Mouse (Mus musculus) MEL (cell line): ENCODE data around the gene Ctnnd2.

Source experiments
- CHD1 ChIP-seq: IDR thresholded peaks from 2 replicates; pipeline ENCODE4 v1.6.1; 2012; ENCODE audit warnings: low read depth, mild to moderate bottlenecking, inconsistent platforms, low read length, improper control_type of control experiment
- CTCF ChIP-seq, 3 experiments: IDR thresholded peaks in 2 of 3; conservative IDR thresholded peaks in 1 of 3; 2 replicates each; pipeline ENCODE4 v1.5.1; 2011 to 2012; ENCODE audit warnings: low read length in 3 of 3, low read depth in 2 of 3, mild to moderate bottlenecking in 2 of 3, improper control_type of control experiment in 1 of 3, inconsistent platforms in 1 of 3, mixed read lengths in 1 of 3, moderate library complexity in 1 of 3; ENCODE audit not compliant: control insufficient read depth in 1 of 3, insufficient read depth in 1 of 3, poor library complexity in 1 of 3, severe bottlenecking in 1 of 3
- E2F4 ChIP-seq: IDR thresholded peaks from 2 replicates; pipeline ENCODE4 v1.6.1; 2011; ENCODE audit warnings: low read depth, low read length, improper control_type of control experiment, borderline replicate concordance
- EP300 ChIP-seq, 2 experiments: IDR thresholded peaks; 2 replicates each; pipeline ENCODE4 v1.6.1; 2011; ENCODE audit warnings: improper control_type of control experiment in 2 of 2, low read length in 2 of 2, low read depth in 1 of 2, mild to moderate bottlenecking in 1 of 2
- GABPA ChIP-seq: IDR thresholded peaks from 2 replicates; pipeline ENCODE4 v1.6.1; 2012; ENCODE audit warnings: low read depth, mild to moderate bottlenecking, inconsistent platforms, low read length, improper control_type of control experiment, moderate library complexity
- MAFK ChIP-seq: IDR thresholded peaks from 2 replicates; pipeline ENCODE4 v1.6.1; 2011; ENCODE audit warnings: low read depth, mild to moderate bottlenecking, low read length, improper control_type of control experiment, borderline replicate concordance
- MAX ChIP-seq: IDR thresholded peaks from 2 replicates; pipeline ENCODE4 v1.6.1; 2011; ENCODE audit warnings: low read length, improper control_type of control experiment
- MYC ChIP-seq: IDR thresholded peaks from 2 replicates; pipeline ENCODE4 v1.6.1; 2011; ENCODE audit warnings: low read depth, mild to moderate bottlenecking, low read length, improper control_type of control experiment, moderate library complexity
- NELFE ChIP-seq: IDR thresholded peaks from 2 replicates; pipeline ENCODE4 v1.6.1; 2011; ENCODE audit warnings: low read depth, low read length, improper control_type of control experiment
- POLR2A ChIP-seq, 2 experiments: IDR thresholded peaks; 2 replicates each; pipeline ENCODE4 v1.6.1; 2011 to 2012; ENCODE audit warnings: low read length in 2 of 2, mild to moderate bottlenecking in 2 of 2, control low read depth in 1 of 2, improper control_type of control experiment in 1 of 2, low read depth in 1 of 2, moderate library complexity in 1 of 2; ENCODE audit not compliant: control insufficient read depth in 1 of 2, insufficient read depth in 1 of 2, poor library complexity in 1 of 2
- POLR2AphosphoS2 ChIP-seq: IDR thresholded peaks from 2 replicates; pipeline ENCODE4 v1.6.1; 2011; ENCODE audit warnings: low read length, improper control_type of control experiment
- POLR2AphosphoS5 ChIP-seq: IDR thresholded peaks from 2 replicates; pipeline ENCODE4 v1.6.1; 2012; ENCODE audit warnings: low read depth, borderline replicate concordance, mild to moderate bottlenecking, inconsistent platforms, low read length, moderate library complexity, mixed read lengths
- TCF12 ChIP-seq: IDR thresholded peaks from 2 replicates; pipeline ENCODE4 v1.6.1; 2014; ENCODE audit warnings: low read depth, mild to moderate bottlenecking, inconsistent platforms, low read length, improper control_type of control experiment, moderate library complexity
- ZNF384 ChIP-seq: IDR thresholded peaks from 2 replicates; pipeline ENCODE4 v1.6.1; 2012; ENCODE audit warnings: low read depth, mild to moderate bottlenecking, inconsistent platforms, low read length, improper control_type of control experiment

GRCm38 (mm10) chr15:30201617-30202016 is 29.2 kb downstream of the Ctnnd2 start:
- no peak for TF ChIP-seq MYC
- TF ChIP-seq NELFE, result no peak
- TF ChIP-seq MAX, result no peak
- no peak for TF ChIP-seq POLR2AphosphoS5
- no peak for TF ChIP-seq TCF12
- no peak for TF ChIP-seq MAFK
- no peak for TF ChIP-seq POLR2A (IDR thresholded peaks at IDR 0.05; ENCODE audit: control insufficient read depth in 1 of 2, insufficient read depth in 1 of 2, low read depth in 1 of 2, low read length in 2 of 2, poor library complexity in 1 of 2)
- TF ChIP-seq GABPA, result no peak
- TF ChIP-seq CHD1, result no peak
- TF ChIP-seq CTCF (IDR thresholded peaks at IDR 0.05 in 2 of 3, conservative IDR thresholded peaks at IDR 0.05 in 1 of 3; ENCODE audit: control insufficient read depth in 1 of 3, insufficient read depth in 1 of 3, low read depth in 2 of 3, low read length in 3 of 3, poor library complexity in 1 of 3, severe bottlenecking in 1 of 3), result no peak
- no peak for TF ChIP-seq POLR2AphosphoS2
- no peak for TF ChIP-seq E2F4
- TF ChIP-seq ZNF384, result no peak
- TF ChIP-seq EP300 (IDR thresholded peaks at IDR 0.05; ENCODE audit: low read depth in 1 of 2, low read length in 2 of 2), result no peak
